Mouse (Mus musculus) right cerebral cortex, postnatal 10 days (tissue): ENCODE data around the gene Zc3h12a.
A peak's percentile ranks its signal among the peaks of the same experiment; 100 is the strongest.

Experiments
- DNase-seq, 2 experiments: peaks; one replicate each; pipeline ENCODE4 v3.0.0; 2021; ENCODE audit warnings: low spot score in 2 of 2

The Zc3h12a gene

DNA sequence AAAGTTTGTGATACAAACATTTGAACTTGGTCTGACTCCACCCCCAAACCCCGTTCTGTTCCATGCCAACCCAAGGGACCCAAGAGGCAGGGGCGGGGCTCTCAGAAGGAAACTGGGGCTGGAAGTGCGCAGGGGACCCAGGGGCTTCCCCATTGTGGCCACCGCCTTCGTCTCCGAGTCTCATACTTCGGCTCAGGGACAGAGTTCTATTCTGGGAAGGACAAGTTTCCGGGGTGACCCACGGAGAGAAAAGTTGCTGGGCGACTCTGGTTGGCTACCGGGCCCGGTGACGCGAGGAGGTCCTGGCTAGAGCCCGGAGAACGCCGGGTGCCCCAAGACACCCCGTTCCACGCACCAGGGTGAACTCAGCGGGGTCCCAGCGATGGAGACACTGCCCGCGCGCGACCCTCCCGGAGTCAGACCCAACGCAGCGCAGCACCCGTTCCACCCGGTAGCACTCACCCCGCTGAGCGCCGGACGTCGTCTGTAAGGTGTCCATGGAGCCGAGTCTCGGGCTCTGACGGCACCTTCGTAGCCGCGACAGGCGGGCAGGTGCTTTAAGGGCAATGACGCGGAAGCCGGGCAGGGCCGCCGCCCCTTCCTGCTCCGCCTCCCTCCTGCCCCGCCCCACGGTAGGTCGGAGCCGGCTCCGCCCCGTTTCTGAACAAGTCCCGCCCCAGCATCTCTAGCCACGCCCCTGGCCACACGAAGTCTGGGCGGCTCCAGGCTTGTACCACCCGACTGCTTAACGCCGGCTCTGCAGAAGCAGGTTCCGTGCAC, at the start of gene Zc3h12a:
Gene Zc3h12a, minus strand, starts transcription at position 536 of the 780 bp plus-strand sequence.
- peak; percentile 76 to 83 for DNase-seq

DNA sequence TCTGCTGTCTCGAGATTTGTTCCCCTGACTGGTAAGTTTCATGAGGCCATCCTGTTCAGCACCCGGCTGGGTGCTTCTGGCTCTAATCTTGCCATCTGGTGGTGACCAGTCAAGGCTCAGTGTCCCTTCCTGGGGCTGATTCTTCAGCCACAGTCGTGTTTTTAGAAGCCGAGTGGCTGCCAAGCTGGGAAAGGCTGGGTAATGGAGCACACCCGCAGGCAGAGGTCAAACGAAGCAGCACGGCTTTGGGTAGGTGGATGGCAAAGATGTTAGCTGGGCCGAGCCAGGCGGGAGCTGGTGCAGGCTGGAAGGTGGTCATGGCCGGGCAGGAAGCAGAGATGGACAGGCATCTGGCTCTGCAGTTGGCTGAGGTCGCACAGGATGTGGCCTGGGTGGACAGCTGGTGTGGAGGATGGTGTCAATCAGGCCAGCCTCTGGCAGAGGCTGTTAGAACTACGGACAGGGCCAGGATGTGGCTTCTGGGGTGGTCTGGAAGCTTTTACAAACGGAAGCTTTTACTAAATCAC, 49.1 kb upstream of the Zc3h12a start:
- DNase-seq, result no peak

DNA sequence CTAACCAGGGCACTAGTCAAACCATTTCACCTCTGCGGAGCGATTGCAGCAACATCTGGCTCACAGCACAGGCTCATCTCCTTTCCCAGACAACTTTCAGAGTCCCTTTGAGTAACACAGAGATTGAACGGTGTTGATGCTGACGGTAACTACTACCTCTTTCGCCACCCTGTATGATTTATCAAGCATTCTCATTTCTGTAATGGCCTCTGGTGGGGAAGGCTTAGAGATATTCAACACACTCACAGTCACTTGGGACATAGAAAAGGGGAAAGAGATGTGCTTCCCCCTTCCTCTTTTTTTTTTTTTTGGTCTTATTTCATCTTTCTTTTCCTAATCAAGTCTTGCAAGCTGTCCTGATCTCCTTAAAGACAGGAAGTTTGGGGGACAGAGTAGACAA, 48.5 kb upstream of the Zc3h12a start:
- no peak for DNase-seq

DNA sequence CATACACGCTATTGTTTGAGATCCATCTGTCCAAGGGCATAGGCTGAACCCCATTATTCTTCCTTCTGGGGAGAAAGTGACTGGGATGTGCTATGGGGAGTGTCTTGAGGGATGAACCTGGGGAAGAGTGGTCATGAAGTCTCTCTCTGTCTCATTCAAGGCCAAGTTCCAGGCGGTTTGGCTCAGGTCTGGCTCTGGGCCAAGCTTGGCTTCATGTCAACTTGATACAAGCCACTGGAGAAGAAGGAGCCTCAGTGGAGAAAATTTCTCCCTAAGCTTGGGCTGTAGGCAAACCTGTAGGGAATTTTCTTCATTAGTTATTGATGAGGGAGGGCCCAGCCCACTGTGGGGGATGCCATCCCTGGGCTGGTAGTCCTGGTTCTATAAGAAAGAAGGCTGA, 48.0 kb upstream of the Zc3h12a start:
- DNase-seq, result peak; percentile 46 to 67

DNA sequence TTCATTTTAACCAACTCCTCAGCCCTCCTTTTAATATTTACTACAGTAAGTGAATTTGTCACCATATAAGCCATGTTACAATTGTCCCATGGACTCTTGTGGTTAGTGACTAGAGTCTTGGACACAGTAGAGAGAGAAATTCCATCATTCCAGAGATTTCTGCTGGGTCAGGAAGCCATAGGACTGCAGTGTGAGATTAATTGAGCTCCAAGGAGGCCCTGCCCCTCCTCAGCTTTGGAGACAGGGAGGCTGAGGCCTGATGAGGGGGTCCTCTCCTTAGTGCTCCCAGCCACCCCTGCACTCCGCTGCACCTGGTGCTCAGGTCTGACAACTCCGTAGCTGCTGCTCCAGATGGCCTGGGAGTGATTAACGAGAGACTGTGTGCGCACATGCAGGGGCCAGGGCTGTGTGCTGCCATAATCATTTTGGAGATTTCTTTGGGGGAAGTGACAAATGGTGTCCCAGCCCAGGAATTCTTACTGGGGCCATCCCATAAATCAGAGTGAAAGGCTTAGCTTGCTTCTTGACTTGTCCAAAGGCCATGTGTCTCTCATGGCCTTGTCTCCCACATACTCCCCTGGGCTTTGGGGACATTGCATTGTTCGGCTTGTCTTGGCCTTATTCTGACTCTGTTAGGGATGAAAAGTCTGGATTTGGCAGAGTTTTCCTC, 47.0 kb upstream of the Zc3h12a start:
- no peak for DNase-seq

DNA sequence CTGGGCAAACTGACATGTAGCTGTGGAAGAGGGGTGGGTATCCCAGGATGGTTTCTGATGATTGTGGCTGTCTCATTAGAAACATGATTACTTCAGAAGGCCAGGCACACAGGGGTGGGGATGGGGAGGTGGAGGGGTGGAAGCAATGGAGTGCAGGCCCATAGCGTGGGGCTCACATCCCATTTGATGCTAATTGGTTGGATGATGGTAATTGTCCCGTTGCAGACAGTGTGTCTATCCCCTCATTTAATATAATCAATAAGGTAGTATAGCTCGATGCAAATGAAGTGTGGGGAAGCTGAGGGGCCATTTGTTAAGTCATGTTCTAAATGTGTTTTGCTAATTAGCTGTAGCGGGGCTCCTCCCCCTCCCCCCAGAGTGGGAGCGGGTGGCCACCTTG, 45.5 kb upstream of the Zc3h12a start:
- DNase-seq, result no peak

DNA sequence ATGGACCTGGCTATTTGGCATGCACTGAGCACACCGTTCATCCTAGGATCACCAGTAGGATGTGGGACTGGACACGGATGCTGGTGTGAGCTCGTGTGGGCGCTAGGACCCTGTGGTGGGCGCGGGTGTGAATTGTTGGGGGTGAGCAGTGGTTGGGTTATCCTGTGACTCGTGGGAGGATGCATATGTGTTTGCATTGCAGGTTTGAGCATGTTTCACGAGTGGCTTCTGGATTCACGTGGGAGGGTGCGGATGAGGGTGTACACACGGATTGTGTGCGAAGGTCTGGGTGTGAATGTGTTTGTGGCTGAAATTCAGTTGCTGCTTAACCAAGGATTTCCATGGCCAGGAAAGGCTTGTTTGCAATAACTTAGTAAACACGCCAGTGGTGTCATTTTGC, 45.1 kb upstream of the Zc3h12a start:
- DNase-seq, result no peak

DNA sequence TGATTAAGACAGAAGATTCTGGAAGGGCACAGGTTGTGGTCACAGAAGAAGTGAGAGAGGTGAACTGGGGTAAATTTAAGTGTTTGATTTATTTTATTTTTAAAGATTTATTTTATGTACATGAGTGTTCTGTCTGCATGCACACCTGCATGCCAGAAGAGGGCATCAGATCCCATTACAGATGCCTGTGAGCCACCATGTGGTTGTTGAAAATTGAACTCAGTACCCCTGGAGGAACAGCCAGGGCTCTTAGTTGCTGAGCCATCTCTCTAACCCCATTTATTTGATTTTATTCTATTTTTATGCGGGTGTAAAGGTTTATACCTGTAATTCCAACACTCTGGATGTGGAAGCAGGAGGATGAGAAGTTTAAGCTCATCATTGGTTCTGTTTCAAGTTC, 40.1 kb upstream of the Zc3h12a start:
- no peak for DNase-seq

DNA sequence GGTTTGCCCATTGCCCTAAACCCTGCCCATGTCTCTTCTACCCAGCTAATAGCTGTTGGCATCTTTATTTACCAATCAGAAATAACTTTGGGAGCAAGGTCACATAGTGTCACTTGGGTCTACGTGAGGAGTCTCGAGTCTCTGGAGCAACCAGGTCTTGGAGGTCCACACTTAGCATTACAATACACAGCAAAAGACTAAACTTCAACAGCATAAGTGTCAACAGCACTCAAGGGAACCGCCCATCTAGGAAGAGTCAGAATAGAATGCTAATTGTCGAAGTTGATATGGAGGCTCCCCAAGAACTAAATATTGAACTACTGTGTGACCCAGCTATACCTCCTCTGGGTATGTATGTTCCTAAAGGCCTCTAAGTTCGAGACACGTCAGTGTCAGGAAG, 37.2 kb upstream of the Zc3h12a start:
- DNase-seq, result no peak

DNA sequence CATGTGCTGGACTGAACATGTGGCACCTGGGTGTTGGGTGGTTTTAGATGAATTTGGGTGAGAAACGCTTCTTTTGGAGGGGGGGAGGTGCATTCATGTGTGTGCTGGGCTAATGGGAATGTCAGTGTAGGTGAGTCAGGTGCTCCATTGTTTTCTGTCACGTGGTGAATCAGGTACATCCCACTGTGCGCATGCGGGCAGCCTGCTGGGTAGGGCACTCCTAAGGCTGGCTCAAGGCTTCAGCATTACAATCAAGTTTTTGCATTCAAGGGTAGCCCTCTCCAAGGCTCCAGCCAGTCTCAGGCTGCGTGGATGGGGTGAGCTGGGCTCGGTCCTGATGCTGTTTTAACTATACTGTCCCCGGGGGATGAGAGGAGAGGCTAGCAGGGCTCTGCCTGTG, 35.1 kb upstream of the Zc3h12a start:
- no peak for DNase-seq

DNA sequence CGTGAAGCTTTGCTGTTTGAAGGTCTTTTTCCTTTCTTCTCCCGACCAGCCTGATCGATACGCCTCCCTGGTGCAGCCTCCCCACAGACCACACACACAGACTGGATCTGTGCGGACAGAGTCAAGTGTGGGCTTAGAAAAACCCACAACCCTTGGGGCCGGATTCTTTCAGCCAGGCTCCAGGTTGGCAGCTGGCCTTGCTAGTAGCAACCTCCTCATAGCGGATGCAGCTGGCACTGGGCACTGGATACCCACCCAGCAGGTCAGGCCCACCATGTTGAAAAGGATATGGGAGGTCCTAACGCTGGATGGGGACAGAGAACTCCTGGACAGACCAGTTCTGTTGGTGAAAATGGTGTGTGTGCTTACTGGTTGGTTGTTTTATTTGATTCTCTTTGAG, 33.8 kb upstream of the Zc3h12a start:
- DNase-seq, result no peak

DNA sequence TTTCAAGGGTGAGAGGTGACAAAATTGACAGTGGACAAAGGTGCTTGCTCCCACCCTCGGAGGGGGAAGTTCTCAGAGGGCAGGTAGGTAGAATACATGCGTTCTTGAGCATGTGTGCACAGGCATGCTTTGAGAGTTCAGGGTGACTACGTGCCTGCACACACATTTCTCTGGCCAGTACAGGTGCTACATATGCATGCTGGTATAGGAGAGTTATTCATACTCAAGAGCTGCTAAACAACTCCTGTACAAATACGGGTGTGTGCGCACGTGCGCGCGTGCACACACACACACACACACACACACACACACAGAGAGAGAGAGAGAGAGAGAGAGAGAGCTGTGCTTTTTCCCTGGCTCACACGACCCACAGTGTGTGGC, 33.3 kb upstream of the Zc3h12a start:
- no peak for DNase-seq

DNA sequence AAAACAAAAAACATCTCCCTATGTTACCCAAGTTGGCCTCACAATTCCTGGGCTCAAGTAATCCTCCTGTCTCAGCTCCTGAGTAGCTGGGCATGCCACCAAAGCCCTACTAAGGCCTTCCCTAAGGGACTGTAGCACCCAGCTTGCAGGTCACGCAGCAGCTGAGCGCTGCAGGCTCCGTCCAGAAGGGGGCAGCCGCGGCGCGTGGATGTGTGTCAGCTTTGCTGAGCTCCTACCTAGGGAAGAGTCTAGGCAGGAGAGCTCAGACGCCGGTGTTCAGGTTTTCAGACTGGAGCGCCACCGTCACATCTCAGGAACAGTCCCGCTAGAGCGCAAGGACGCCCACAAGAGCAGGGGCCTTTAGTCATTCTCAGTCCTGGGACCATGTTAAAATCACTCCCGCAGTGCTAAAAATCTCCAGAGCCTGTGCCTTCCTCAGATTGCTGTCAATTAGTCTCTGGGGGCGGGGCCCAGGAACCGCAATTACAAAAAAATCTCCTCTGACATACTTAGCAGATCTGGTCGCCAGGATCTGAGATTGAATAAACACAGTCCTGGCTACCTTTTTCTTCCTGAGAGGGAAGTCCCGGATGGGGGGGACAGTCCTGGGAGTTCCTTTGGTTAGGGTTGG, 32.8 kb upstream of the Zc3h12a start:
- DNase-seq, result peak; percentile 89 to 93

DNA sequence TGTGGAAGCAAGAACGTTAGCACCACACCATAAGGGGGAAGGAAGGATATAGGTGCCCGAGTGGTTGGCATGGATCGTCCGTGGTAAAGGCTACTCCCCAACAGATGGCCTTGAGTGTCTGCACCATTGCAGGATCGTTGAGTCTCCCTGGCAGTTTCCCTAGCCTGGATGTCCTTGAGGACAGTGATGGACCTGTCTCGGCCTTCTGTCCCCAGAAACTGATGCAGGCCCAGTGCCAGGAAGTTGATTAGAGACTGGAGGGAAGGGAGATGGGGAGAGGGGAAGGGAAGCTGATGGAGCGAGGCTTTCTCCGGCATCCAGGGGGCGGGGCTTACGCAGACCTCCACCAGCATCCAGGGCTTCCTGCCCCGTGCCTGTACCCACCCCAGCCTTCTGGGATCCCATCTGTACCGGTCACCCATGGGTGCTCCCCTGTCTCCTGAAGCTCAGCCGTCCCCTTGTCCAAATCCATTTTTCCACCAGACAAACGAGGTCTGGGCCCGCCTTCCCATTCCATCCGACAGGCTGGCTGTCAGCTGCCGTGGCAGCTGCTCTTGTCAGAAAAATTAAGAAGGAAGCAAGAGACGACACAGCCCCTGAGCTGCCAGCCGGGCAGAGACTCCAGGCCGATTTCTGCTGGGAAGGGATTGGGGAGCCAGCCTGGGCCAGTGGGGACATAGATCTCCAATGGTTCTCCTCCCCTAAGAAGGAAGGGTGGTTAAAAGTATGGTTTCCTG, 31.1 kb upstream of the Zc3h12a start:
- DNase-seq, result no peak

DNA sequence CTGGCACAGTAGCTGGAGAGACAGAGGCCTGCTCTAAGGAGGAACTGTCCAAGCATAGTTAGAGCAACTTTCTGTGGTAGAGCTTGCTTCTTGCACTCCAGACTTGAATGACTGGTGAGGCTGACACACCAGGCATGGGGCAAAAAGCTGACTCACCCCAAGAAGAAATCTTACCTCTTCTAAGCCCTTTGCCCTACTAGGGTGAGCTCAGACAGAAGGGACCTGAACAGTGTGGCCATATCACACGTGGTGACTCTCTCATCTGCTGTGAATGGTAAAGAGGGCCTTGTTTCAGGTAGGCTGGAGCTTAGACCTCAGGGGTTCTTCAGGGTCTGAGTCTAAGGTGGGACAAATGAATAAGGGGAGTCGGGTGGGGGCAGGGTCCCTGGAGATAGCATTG, 30.4 kb upstream of the Zc3h12a start:
- no peak for DNase-seq

DNA sequence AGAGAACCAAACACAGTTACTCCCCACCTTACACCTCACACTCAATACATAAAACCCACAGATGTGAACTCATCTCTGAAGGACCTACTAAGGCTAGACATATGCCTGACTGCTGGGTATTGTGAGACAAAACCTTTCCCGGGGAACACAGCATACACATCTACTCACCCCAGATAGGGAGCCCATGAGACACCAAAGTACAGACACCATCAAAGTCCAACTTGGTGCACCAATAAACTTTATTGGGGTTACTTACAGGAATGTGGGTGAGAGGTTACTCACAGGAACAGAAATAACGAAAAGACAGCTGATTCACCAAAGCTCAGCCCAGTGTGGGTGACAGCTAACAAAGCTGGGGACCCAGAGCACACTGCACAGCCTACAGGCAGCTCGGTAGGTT, 29.7 kb upstream of the Zc3h12a start:
- DNase-seq, result no peak

DNA sequence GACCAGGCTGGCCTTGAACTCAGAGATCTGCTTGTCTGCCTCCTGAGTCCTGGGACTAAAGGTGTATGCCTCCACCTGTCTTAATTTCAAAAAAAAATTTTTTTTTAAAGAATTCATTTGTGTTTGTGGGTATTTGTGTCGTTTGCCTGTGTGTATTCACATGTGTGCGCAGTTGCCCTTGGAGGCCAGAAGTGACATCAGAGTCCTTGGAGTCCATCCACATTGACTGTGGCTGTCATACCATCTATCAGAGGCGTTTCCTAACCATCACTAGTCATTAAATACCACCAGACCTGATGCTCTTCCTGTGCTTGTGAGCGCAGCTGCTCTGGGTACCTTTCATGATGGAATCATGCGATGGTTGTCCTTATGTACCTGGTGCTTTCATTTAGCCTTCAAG, 28.0 kb upstream of the Zc3h12a start:
- DNase-seq, result no peak

DNA sequence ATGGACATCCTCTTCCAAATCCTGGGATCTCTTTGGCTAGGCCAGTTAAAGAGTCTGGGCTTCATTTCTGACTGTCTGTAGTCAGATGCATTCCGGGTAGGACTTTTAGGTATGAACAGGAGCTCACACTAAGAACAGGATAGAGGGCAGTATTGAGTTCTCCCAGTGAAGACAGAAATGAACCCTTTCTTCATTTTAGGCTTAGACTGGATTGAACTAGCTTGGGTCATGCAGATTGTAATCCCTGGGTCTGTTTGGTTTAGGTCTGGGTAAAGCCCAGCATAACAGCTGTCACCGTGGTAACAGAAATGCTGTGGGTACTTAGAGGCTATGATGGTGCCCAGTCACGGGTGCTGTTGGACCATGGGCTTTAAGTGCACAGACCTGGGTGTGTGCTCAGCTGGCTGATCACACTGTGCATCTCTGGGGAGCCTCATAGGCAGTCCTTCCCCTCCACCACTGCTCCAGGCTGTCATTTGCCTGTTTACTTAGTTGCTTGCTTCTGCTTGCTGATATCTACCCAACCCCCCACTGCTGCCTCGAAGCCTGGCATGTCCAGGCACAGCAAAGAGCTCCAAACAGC, 26.1 kb upstream of the Zc3h12a start:
- DNase-seq, result no peak

DNA sequence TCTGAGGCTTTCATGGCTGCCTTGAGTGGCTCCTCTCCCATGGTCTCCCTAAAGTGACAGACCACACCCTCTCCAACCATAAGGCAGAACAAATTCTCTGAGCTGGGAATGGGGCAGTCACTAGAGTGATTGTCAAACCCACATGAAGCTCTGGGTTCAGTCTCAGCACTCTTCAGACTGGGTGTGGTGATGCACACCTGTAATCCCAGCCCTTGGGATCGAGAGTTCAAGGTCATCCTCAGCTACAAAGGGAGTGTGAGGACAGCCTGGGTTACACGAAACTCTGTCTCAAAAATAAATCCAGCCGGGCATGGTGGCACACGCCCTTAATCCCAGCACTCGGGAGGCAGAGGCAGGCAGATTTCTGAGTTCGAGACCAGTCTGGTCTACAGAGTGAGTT, 24.8 kb upstream of the Zc3h12a start:
- DNase-seq, result no peak

DNA sequence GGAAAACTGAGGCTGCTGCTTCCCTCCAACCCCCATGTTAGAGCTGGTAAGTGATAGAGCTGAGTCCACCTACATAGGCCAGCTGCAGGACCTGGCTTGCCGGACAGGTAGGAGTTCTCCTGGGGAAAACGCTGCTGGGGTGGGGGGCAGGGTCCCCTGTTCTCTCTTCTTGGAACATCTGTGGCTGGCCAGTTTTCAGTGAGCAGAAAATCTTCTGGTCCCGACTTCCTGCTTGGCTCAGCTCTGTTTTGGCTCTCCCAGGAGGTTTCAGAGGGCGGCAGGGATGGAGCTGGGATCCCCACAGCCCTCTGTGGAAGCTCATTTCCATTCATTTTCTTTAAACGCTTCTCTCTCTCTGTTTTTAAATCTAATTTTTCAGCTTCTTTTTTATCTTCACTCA, 21.8 kb upstream of the Zc3h12a start:
- no peak for DNase-seq

DNA sequence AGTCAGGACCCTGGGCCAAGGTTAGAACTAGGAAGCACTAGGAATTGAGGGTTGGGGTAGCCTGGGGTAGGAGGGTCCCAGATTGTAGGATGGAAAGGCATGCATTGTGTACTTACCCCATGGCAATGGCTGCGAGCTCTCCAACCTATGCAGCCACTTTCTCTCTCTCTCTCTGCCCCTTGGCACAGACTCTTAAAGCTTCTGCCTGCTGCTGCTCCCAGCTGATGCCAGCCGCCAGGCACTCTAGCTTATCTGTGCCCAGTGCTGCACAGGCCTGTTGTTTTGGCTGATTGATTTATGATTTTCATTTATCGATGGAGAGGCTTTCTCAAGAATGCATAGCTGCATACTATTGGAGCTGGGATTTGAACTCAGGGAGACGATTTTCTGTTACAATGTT, 20.3 kb upstream of the Zc3h12a start:
- no peak for DNase-seq

DNA sequence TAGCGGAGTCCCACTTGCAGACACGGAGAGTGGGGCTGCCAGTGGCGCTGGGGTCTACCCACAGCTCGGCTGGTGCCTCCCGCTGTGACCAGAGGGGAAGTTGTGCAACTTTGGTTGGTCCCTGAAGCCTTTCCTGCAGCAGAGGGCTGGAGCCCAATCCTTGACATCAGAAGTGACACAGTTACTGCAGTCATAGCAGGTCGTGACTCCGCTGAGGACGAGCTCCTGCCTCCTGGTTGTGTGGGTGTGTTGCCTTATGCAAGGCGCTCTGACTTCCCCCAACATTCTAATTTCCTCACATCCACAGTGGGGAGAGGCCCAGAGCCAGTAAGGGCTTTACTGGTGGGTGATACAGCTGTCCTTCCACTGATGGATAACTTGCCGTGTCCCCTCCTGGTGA, 17.6 kb upstream of the Zc3h12a start:
- peak in 1 of 2 experiments; percentile 40 for DNase-seq
